Mouse (Mus musculus): ENCODE measurements around the gene Dgki. TPM values are rescaled to one million over a fixed set of nuclear protein-coding genes. Genes with fewer than 3 reads are reported as not detected.

The Dgki gene
- total and polyA plus RNA-seq, 3 experiments = not detected

DNA sequence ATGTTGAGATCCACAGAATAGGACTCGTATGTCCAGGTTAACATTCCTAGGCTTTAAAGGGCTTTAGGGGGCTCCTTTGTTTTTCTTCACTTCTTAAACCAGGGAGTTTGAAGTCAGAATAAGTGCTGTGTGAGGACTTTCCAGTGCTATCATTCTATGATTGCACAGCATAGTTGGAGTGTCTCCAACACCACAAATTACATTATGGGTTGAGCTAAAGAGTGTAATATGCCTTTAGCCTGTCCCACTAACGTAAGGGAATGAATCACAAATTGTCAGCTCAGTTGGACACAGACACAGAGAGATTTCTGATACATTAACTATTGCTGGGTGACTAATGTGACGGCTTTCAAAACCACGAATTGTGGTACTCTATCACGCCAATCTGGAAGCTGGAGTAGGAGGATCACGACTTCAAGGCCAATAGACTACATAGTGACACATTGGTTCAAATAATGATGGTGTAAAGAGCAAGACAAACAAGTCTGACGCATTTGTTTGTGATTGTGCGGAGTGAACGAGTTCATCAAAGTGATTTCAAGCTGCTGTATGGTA lies 469.5 kb downstream of the Dgki start:
- H3K27ac ChIP-seq (ENCODE audit: control insufficient read depth, low read depth, low read length) = no peak overlapping the region
- no peaks in the 10 kb centered on the region for H3K79me2 ChIP-seq (ENCODE audit: control insufficient read depth, insufficient read depth, low read length, poor library complexity)
- DNase-seq (ENCODE audit: low read depth, low spot score) = no peak
- no peak for TF ChIP-seq ZKSCAN1 (IDR thresholded peaks at IDR 0.05; ENCODE audit: low read depth, low read length)
- no peak for TF ChIP-seq MAX (IDR thresholded peaks at IDR 0.05; ENCODE audit: low read length)
- no peak for TF ChIP-seq POLR2AphosphoS2 (IDR thresholded peaks at IDR 0.05; ENCODE audit: low read length)
- no peak for TF ChIP-seq GATA1 (IDR thresholded peaks at IDR 0.05; ENCODE audit: low read depth, low read length)
- H3K4me3 ChIP-seq (ENCODE audit: control insufficient read depth in 1 of 2, insufficient read depth in 1 of 2, low read depth in 2 of 2, low read length in 2 of 2) = no peak overlapping the region
- H3K27me3 ChIP-seq (ENCODE audit: control insufficient read depth in 1 of 2, insufficient read depth in 2 of 2, low read length in 2 of 2) = no peaks in the 10 kb centered on the region
- H3K9ac ChIP-seq (ENCODE audit: control insufficient read depth, low read depth, low read length, poor library complexity, severe bottlenecking) = no peak overlapping the region
- H3K9me3 ChIP-seq (replicated peaks; ENCODE audit: insufficient read depth, low read length) = no peaks in the 10 kb centered on the region
- H3K36me3 ChIP-seq (ENCODE audit: control insufficient read depth in 1 of 2, insufficient read depth in 2 of 2, low read length in 2 of 2) = no peaks in the 10 kb centered on the region
- H3K4me1 ChIP-seq (ENCODE audit: control insufficient read depth in 1 of 2, insufficient read depth in 2 of 2, low read length in 2 of 2) = no peaks in the 10 kb centered on the region

- H3K79me2 ChIP-seq (ENCODE audit: control insufficient read depth, insufficient read depth, low read length, poor library complexity) = no peaks in the 10 kb centered on the region
- no peaks in the 10 kb centered on the region for H3K9me3 ChIP-seq (replicated peaks; ENCODE audit: insufficient read depth, low read length)
- H3K4me3 ChIP-seq (ENCODE audit: control insufficient read depth in 1 of 2, insufficient read depth in 1 of 2, low read depth in 2 of 2, low read length in 2 of 2) = no peak overlapping the region
- no peak for DNase-seq (ENCODE audit: low read depth, low spot score)
- H3K27ac ChIP-seq (ENCODE audit: control insufficient read depth, low read depth, low read length) = no peak overlapping the region
- H3K36me3 ChIP-seq (ENCODE audit: control insufficient read depth in 1 of 2, insufficient read depth in 2 of 2, low read length in 2 of 2) = no peaks in the 10 kb centered on the region
- H3K9ac ChIP-seq (ENCODE audit: control insufficient read depth, low read depth, low read length, poor library complexity, severe bottlenecking) = no peak overlapping the region
- H3K4me1 ChIP-seq (ENCODE audit: control insufficient read depth in 1 of 2, insufficient read depth in 2 of 2, low read length in 2 of 2) = no peaks in the 10 kb centered on the region
- TF ChIP-seq ELF1 (IDR thresholded peaks at IDR 0.05; ENCODE audit: low read depth, low read length) (no peak), MYC (IDR thresholded peaks at IDR 0.05; ENCODE audit: low read depth, low read length) (no peak), ZKSCAN1 (IDR thresholded peaks at IDR 0.05; ENCODE audit: low read depth, low read length) (no peak), POLR2AphosphoS5 (IDR thresholded peaks at IDR 0.05; ENCODE audit: borderline replicate concordance, low read depth, low read length) (no peak)
- H3K27me3 ChIP-seq (ENCODE audit: control insufficient read depth in 1 of 2, insufficient read depth in 2 of 2, low read length in 2 of 2) = no peaks in the 10 kb centered on the region
Measured at GRCm38 (mm10) chr6:36819784-36820050, 480.3 kb downstream of the Dgki start.

DNA sequence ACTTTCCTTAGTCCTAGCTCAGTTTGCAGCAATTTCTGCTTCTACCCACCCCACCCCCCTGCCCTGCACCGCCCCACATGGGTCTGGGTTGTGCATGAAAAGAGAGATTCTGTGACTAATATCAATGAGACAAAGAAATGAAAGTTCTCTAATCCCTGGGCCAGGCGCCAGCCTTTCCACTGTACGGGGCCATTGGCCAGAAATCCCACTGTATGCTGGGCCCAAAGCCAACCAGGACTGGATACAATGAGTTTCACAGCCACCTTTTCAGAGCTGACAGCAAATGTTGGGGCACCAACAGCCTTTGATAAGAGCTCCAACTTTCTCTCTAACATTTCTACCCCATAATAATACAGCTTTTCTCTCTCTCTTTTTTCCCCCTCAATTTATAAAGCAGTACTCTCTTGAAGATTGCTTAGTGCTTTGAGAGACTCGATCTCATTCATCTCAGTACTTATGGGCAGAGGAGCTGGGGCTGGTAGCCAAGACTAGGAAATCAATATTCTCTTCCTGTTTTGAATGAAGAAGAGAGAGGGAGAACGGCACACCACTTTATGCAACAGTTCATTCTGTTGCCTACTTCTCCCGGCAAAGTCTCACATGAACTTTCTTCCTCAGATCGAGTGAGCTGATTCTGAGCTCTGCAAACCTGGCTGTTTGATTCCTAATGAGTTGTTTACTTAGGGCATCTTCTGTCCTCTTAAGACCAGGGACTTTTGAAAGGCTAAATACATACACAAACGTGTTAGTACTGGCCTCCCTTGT lies 480.8 kb downstream of the Dgki start:
- TF ChIP-seq ELF1 (IDR thresholded peaks at IDR 0.05; ENCODE audit: low read depth, low read length) = no peak
- TF ChIP-seq MAFK (IDR thresholded peaks at IDR 0.05; ENCODE audit: borderline replicate concordance, low read depth, low read length) = no peak
- no peak for TF ChIP-seq MYB (IDR thresholded peaks at IDR 0.05; ENCODE audit: low read depth, low read length)
- TF ChIP-seq SIN3A (IDR thresholded peaks at IDR 0.05; ENCODE audit: low read length) = no peak
- TF ChIP-seq ZC3H11A (IDR thresholded peaks at IDR 0.05; ENCODE audit: low read depth, low read length) = no peak
- TF ChIP-seq MEF2A (IDR thresholded peaks at IDR 0.05; ENCODE audit: extremely low read depth, insufficient replicate concordance, low read depth, low read length, poor library complexity, severe bottlenecking) = no peak
- no peak for TF ChIP-seq HCFC1 (IDR thresholded peaks at IDR 0.05; ENCODE audit: low read depth, low read length)
- no peak for TF ChIP-seq MAZ (IDR thresholded peaks at IDR 0.05; ENCODE audit: low read depth, low read length)
- no peak for TF ChIP-seq UBTF (IDR thresholded peaks at IDR 0.05; ENCODE audit: borderline replicate concordance, insufficient read depth, low read depth, low read length)
- no peak for TF ChIP-seq POLR2AphosphoS5 (IDR thresholded peaks at IDR 0.05; ENCODE audit: borderline replicate concordance, low read depth, low read length)
- TF ChIP-seq BHLHE40 (IDR thresholded peaks at IDR 0.05; ENCODE audit: borderline replicate concordance, low read depth, low read length) = no peak
- TF ChIP-seq ZMIZ1 (IDR thresholded peaks at IDR 0.05; ENCODE audit: low read depth, low read length) = no peak
- TF ChIP-seq MXI1 (IDR thresholded peaks at IDR 0.05; ENCODE audit: low read depth, low read length) = no peak
- TF ChIP-seq POLR2AphosphoS2 (IDR thresholded peaks at IDR 0.05; ENCODE audit: low read length) = no peak
- no peak for TF ChIP-seq TBP (IDR thresholded peaks at IDR 0.05; ENCODE audit: low read depth, low read length)
- TF ChIP-seq USF1 (IDR thresholded peaks at IDR 0.05; ENCODE audit: low read depth, low read length) = no peak
- TF ChIP-seq E2F4 (IDR thresholded peaks at IDR 0.05; ENCODE audit: borderline replicate concordance, low read depth, low read length) = no peak
- no peak for DNase-seq (ENCODE audit: low read depth, low spot score)
- no peaks in the 10 kb centered on the region for H3K36me3 ChIP-seq (ENCODE audit: control insufficient read depth in 1 of 2, insufficient read depth in 2 of 2, low read length in 2 of 2)

More for the DNA sequence above, 480.8 kb downstream of the Dgki start:
- Histone ChIP-seq H3K9me3 (replicated peaks; ENCODE audit: insufficient read depth, low read length) (no peaks in the 10 kb centered on the region), H3K4me3 (ENCODE audit: control insufficient read depth in 1 of 2, insufficient read depth in 1 of 2, low read depth in 2 of 2, low read length in 2 of 2) (no peak overlapping the region), H3K79me2 (ENCODE audit: control insufficient read depth, insufficient read depth, low read length, poor library complexity) (no peaks in the 10 kb centered on the region), H3K4me1 (ENCODE audit: control insufficient read depth in 1 of 2, insufficient read depth in 2 of 2, low read length in 2 of 2) (no peaks in the 10 kb centered on the region), H3K9ac (ENCODE audit: control insufficient read depth, low read depth, low read length, poor library complexity, severe bottlenecking) (no peak overlapping the region), H3K27ac (ENCODE audit: control insufficient read depth, low read depth, low read length) (no peak overlapping the region), H3K27me3 (ENCODE audit: control insufficient read depth in 1 of 2, insufficient read depth in 2 of 2, low read length in 2 of 2) (no peaks in the 10 kb centered on the region)
